Mouse (Mus musculus) hindbrain, embryonic 11.5 days (tissue): ENCODE measurements around the gene Bpifb9b. TPM values are rescaled to one million over a fixed set of nuclear protein-coding genes. Genes with fewer than 3 reads are reported as not detected.

ENCODE experiments used
- polyA plus RNA-seq: library from polyadenylated mRNA; unstranded; fragments of >200 nt; fragmentation: Nextera tagmentation; extraction: Ambion mirVana; gene quantifications from 2 replicates; pipeline ENCODE4 v1.2.1, GENCODE M21; 2014

Gene Bpifb9b
- polyA plus RNA-seq, 1 experiment from 2014 or later, result not detected

Other genes with a start within 250 kb of the Bpifb9b start
- not detected in 2 replicates for gene Bpifa3, start 176.9 kb upstream of the Bpifb9b start, polyA plus RNA-seq
- gene Bpifa1, start 164.3 kb upstream of the Bpifb9b start, polyA plus RNA-seq, result not detected in 2 replicates
- gene Bpifa5, start 144.6 kb upstream of the Bpifb9b start, polyA plus RNA-seq, result not detected in 2 replicates
- gene Bpifb1, start 116.4 kb upstream of the Bpifb9b start, polyA plus RNA-seq, result not detected in 2 replicates
- 0.50 TPM in 1 of 2 replicates, not detected in the other for gene Bpifb5, start 83.5 kb upstream of the Bpifb9b start, polyA plus RNA-seq
- gene Bpifb9a, start 49.4 kb upstream of the Bpifb9b start, polyA plus RNA-seq, result not detected in 2 replicates
- 13.2 and 15.8 TPM in 2 replicates for gene Cdk5rap1, start 65.8 kb downstream of the Bpifb9b start, polyA plus RNA-seq
- 2.1 TPM in 2 replicates for gene Snta1, start 100.9 kb downstream of the Bpifb9b start, polyA plus RNA-seq
- 68.2 and 71.5 TPM in 2 replicates for gene Cbfa2t2, start 129.3 kb downstream of the Bpifb9b start, polyA plus RNA-seq
- gene 1700003F12Rik, start 239.9 kb downstream of the Bpifb9b start, polyA plus RNA-seq, result 2.5 and 3.0 TPM in 2 replicates
- 0.32 and 0.69 TPM in 2 replicates for gene Actl10, start 244.5 kb downstream of the Bpifb9b start, polyA plus RNA-seq